Mouse (Mus musculus) stomach, postnatal 0 days (tissue): ENCODE measurements at regions not wholly inside any gene's neighbourhood (a gene's known extent, or its start where the extent isn't known, plus 50 kb on each side); places are given as distances from the start of the nearest gene placed in this dataset.

Experiments used
- CTCF ChIP-seq: IDR thresholded peaks from 2 replicates; pipeline ENCODE4 v1.5.1; 2016; ENCODE audit warnings: antibody characterized with exemption, low read depth, mild to moderate bottlenecking, moderate library complexity
- EP300 ChIP-seq: optimal IDR thresholded peaks from 2 replicates; pipeline ENCODE3; 2016; ENCODE audit warnings: antibody characterized with exemption

- no peak for TF ChIP-seq EP300
- TF ChIP-seq CTCF = no peak
These were observed 163.6 kb downstream of the Trim29 start for GRCm38 (mm10) chr9:43474303-43474643.
